Mouse (Mus musculus) heart, postnatal 14 days (tissue): Measurements from ENCODE around the gene Tbc1d22a. TPM values are rescaled to one million over a fixed set of nuclear protein-coding genes. Genes with fewer than 3 reads are reported as not detected.
"Not testable (repeated sequence)": the region's sequence is repeated elsewhere in the genome, so short reads cannot be mapped to it uniquely, and the experiment has no call there.

Source experiments
- DNase-seq, 2 experiments: peaks; one replicate each; pipeline ENCODE4 v3.0.0; 2021 to 2022
- intact Hi-C: fragments of 180-260 bp; cut with DNase I; formaldehyde crosslinking; loops from one replicate; pipeline ENCODE4 v1.15.1; 2025
- total RNA-seq, 2 experiments: library from RNA; stranded (reverse); gene quantifications; 2 replicates each; pipeline ENCODE4 v1.2.3; 2021

Tbc1d22a gene
- total RNA-seq, 2 experiments from 2014 or later = 18.6 to 21.1 TPM

DNA sequence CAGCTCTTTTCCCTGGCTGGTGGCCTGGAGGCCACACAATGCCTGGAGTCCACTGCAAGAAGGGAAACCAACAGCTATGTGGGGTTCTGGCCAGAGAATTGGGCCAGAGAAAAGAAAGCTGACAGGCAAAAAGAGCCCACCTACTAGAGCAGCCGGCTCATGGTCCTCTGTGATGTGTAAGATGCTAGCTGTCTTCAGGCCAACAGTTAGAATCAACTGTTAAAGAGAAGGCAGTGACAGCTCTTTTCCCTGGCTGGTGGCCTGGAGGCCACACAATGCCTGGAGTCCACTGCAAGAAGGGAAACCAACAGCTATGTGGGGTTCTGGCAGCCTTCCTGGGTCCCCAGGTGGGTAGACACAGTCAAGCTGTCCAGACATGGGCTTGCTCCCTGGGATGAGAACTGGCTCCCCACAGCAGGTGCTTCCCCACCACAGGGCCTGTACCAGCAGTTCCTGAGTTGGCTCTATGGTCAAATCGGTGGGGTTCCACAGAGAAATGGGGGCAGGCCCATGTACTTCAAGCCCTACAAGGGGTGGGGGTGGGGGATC lies 36.5 kb upstream of the Tbc1d22a start:
- intact Hi-C loops, DNase-seq: not testable (repeated sequence)

DNA sequence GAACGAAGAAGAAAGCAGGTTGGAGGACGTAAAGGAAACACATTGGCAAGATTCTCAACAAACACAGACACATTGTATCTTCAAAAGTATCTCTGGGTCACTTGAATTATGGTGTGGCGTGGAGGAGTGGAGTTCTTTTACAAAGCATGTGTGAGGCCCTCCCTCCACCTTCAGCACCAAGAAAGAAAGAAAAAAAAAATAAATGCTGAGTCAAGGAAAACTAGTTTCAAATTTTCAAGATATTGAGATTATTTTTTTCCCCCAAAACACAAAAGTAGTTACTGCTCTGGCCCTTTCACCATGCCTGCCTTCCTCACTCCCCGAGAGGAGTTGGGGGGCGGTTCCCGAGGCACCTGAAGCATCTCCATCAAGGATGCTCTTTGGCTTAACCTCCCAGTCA lies 35.7 kb upstream of the Tbc1d22a start:
- intact Hi-C loops = no loop called here
- no peak for DNase-seq

DNA sequence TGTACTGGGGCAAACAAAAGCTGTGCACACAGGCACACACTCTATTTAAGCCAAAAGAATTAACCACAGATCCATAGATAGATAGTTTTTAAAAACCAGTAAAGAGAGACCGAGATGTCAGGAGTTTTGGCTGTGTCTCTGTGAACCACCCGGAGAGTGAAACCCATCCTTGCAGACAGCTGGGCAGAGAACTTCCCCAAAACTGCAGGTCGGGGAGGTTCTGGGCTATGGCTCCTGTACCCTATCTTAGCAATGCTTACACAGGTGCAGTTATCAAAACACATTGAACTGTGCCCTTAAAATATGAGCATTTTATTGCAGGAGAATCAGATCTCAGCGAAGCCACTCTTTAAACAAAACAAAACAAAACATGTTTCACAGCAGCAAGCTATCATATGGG lies 33.8 kb upstream of the Tbc1d22a start:
- no peak for DNase-seq
- intact Hi-C loops = no loop called here

DNA sequence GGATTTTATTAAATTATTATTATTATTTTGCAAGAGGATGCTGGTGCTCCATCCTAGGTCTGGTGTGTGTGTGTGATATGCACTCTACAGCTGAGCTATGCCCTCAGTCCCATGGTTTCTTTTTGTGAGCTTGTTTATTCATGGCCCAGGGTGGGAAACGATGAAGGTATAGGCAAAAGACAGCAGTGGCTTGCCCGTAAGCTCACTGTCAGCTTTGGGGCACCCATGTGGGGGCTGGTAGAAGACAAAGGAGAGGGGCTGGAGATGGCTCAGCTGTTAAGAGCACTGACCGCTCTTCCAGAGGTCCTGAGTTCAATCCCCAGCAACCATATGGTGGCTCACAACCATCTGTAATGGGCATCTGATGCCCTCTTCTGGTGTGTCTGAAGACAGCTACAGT lies 32.9 kb upstream of the Tbc1d22a start:
- intact Hi-C loops, DNase-seq: not testable (repeated sequence)

DNA sequence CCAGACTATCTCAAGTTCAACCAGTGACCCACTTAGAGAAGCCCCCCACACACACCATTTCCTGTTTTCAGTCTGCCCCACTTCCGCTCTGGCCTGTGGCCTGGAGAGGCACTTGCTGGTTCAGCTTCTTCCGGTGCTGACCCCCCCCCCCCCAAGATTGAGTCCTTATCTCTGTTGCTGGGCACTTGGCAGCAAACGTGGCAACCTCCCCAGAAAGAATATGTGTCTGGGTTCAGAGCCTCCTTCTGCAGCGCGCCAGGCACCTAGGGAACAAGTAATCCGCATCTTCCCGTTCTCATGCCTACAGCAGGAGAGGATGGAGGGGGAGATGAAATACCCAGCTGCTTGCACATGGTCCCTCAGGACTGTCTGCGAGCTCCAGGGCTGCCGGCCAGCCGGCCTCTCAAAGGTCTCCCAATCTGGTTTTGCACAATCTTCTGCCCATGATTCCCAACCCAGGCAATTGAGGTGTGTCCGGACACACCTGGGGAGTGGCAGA lies 32.3 kb upstream of the Tbc1d22a start:
- intact Hi-C loops = no loop called here
- peak; percentile 57 to 72 for DNase-seq

DNA sequence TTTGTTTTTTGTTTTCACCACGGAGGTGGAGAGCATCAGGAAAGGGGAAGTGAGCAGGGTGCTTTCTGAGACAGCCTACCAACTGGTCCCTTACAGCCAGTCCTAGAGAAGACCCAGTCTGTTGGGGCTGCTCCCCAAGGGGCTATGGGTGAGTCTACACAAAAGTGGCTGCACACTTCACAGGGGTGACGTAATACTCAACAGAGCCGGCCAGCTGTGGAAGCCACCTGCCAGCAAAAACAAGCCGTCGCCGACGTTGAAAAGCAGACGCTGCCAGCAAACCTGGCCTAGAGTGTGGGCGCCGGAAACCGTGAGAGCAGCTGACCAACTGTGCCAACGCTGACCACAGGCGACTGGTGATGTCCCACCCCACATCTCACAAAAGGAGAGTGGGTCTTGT lies 31.6 kb upstream of the Tbc1d22a start:
- intact Hi-C loops = no loop called here
- DNase-seq = peak; percentile 72 to 75

DNA sequence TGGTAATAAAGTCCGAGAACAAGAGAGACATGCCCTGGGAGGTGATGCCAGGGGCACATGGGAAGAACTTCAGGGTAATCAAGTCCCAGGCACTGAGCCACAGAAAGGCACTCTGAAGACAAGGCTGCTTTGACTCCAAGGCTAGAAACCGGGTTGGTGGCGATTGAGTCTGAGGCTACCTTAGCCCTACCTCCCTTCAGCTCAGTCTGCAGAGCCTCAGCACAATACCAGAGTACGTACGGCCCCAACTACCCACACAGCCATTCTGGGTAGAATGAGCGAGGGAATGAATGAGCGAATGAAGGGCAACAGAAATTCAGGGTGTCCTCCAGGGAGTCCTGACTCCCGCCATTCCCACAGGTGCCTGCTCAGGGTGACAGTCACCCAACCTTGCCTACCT lies 30.8 kb upstream of the Tbc1d22a start:
- intact Hi-C loops = no loop called here
- no peak for DNase-seq

DNA sequence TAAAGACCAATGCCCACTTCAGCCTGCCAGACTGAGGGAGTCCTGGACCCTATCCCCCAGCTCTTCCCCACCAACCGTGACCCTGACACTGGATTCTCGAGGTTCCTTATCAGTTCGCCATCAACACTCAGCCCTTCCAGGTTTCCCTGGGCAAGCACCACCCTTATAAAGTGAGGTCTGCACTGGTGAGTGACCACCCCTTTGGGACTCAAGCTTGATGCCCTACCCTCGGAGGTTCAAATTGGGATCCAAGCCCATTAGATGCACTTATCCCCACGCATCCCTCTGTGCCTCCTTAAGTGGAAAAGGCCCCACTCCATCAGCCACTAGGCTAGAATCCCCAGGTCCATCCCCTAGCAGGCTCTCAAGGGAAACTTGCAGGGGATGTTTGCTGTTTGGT lies 30.2 kb upstream of the Tbc1d22a start:
- DNase-seq = no peak
- intact Hi-C loops = no loop called here

DNA sequence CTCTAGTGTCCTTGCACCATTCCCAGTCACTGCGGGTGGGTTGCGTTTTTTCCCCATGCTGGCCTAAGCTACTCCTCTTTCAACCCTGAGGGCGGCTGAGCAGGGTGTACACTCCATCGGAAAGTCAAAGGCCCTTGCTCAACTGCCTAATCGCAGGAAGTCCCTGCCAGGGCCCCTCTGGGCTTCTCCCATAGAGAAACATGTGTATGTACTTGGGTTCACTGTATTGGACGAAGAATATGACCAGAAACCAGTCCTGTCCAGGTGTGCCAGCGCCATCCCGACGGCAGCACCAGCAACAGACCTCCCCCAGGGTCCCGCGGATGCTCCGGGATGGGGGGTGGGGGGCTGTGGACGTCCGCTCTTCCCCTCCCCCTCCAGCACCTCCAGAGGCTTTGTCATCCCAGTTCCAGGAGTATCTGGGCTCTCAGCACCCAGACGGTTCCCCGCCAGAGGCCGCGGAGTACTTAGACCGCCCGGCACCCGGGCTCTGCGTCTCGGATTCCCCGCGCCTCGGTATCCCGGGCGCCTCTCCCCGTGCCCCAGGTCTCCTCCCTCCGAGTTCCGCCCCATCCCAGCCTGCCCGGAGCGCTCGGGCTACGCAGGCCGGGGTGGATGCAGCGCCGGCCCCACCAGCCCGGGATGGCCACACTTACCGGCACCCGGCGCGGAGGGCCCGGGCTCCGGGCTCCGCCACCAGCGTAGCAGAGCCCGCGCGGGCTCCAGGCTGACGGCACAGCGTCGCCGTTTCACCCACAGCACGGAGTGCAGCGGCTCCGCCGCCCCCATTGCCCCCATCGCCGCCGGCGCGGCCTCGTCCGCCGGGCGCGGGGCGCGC lies 29.2 kb upstream of the Tbc1d22a start:
- DNase-seq = peak in 1 of 2 experiments; percentile 65
- intact Hi-C loops = no loop called here

DNA sequence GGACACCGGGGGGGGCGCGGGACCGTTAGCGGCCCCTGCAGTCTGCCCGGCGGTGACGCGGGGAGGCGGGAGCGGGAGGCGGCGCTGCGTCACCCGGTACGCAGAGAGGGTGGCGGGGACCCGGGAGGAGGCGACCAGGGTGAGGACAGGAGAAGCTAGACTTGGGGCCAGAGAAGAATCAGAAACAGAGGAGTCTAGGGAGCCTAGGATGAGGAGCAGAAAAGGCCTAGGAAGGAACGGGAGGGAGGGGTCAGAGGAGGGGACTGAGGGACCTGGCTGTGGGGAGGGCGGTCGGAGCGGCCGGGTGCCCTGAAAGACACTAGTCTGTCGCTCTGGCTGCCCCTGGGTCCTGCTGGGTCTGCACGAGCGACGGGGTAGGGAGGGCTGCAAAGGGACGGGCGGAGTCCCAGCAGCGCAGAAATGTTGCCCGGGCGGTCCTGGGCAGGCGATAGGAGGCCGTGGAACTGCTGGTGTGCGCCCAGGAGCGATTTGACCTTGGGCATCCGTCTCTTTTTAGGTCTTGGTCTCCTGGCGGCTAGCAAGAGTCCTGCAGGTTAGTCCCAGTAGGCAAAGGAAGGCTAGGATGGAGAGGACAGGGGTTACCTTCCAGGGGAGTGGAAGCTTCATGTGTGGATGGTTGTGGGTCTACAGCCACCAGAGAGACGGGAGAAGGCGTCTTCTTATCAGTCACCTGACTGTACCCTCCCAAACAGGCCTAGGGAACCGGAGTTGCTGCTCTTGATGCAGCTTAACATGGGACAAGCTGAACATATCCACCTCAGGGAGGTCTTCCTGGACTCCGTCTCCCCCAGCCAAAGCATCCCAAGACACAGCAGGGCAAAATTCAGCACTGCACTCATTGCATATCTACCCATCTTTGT lies 28.3 kb upstream of the Tbc1d22a start, which contains the start of gene Cerk:
Gene Cerk (minus strand): TSS at position 453 of the 881 bp plus-strand sequence.
- peak; percentile 89 to 90 for DNase-seq
- intact Hi-C loops = loop anchor here (2.0 kb wide), 1 partner anchor 41 kb away; no protein-coding TSS in a partner anchor

DNA sequence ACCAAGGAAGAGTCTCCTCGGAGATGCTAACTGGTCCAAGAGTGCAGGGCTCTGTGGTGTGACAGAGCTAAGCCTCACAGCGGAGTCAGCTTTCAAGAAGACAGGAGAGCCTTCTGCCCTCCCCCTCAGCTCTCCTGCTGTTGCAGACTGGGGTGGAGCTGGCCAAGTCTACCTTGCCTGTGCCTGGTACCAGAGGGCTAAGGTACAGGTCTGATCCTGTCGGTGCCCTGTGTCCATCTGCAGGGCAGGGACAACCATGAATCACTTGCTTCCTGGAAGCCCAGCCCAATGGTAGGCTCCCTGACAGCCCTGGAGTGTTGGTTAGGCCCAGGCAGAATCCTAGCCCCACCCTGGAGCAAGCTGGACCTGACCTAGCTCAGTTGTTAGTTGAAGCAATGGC lies 27.6 kb upstream of the Tbc1d22a start:
- DNase-seq = no peak
- intact Hi-C loops = loop anchor here (2.0 kb wide), 1 partner anchor 40 kb away; no protein-coding TSS in a partner anchor

DNA sequence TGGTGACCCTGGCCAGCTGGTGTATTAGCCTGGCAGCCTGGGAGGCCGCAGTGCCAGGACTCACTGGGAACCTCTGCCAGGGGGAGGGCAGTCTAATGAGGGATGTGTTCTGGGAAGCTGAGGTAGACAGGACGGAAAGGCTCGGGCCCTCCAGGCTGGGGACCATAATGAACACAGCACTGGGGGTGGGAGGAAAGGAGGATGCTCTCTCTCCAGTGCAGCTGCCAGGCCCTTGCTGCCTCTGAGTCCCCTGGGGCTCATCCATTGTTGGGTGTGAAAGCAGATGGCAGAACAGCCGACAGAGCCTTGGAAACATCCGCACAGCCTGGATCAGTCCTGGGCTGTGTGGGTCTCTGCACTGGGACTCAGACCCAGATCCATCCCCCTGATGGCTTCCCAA lies 26.1 kb upstream of the Tbc1d22a start:
- peak; percentile 52 to 59 for DNase-seq
- intact Hi-C loops = loop anchor here (2.0 kb wide), 1 partner anchor 19 kb away; no protein-coding TSS in a partner anchor

DNA sequence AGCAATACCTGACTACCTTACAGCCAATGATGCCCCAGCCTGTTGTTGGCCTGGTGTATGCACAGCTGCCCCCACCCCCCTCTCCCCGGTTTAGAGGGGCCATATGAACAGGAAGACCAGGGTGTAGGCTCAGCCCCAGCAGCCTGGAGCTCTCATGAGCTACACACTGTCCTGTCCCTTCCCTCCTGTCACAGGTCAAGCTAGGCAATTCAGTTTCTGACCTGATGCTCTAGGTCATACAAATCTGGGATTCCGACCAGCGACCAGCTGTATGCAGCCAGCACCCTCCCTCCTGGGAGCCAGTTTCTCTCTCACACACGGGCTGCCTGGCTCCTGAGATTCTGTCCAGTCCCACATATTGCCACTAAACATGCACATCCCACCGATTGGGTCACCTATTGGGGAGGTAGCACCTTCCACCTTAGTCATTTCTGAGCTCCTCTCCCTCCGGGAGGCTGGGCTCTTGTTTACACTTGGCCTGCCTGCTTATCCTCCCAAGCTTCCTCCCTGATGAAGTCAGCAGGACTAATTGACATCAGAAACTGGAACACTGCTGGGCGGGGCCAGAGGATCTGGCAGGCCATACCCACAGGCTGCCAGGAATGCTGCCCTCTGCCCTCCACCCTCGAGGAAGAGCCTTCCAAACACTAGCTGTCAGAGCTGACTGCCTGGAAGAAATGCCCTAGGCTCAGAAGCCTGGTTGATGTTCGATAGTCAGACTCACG lies 25.4 kb upstream of the Tbc1d22a start:
- intact Hi-C loops = loop anchor here (2.0 kb wide), 1 partner anchor 18 kb away; no protein-coding TSS in a partner anchor
- peak; percentile 83 to 87 for DNase-seq

DNA sequence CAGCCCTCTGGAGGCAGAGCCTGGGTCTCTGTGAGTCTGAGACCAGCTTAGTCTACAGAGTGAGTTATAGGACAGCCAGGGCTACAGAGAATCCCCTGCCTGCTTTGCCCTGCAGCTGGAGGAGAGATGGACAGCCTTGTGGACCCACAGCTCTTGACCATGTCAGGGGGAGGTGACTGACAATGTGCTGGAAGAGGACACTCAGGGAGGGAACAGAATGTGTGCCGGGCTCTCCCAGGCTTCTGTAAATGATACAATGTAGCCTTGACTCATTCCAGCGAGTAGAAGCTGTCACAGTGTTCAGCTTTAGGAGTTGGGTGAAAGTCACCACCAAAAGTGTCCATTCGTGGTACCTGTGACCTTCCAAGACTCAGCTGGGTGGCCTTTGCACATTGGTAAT lies 23.9 kb upstream of the Tbc1d22a start:
- no peak for DNase-seq
- intact Hi-C loops = no loop called here

DNA sequence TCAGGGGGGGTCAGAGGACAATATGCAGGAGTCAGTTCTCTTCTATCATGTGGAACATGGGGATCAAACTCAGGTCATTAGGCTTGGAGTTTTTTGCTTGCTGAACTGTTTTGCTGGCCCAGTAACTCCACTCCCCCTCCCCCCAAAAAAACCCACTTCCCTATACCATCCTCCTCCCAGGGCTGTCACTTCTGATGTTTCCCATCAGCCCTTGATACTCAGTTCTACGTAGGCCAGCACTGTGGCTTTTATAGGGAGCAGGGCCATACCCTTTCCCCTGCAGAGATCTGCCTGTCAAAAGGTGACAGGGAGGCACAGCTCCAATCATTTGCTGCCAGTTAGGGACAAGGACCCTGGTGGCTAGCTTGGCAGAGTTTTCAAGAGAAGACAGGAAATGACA lies 22.8 kb upstream of the Tbc1d22a start:
- intact Hi-C loops = no loop called here
- DNase-seq = no peak

DNA sequence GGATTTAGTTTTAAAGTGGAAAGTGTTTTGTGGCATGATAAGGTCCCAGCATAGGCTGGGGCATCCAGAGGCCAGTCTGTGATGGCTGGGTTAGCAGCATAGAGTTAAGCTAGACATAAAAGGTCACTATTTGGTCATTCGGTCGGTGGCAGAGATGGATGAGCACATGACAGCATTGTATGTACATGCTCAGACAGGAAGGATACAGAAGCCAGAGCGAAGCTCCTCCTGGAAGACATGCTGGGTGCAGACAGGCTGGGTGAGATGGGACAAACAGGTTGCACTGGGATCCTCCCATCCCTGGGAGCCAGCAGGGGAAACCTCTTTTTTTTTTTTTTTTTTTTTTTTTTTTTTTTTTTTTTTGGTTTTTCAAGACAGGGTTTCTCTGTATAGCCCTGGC lies 22.3 kb upstream of the Tbc1d22a start:
- DNase-seq = no peak
- intact Hi-C loops = no loop called here

DNA sequence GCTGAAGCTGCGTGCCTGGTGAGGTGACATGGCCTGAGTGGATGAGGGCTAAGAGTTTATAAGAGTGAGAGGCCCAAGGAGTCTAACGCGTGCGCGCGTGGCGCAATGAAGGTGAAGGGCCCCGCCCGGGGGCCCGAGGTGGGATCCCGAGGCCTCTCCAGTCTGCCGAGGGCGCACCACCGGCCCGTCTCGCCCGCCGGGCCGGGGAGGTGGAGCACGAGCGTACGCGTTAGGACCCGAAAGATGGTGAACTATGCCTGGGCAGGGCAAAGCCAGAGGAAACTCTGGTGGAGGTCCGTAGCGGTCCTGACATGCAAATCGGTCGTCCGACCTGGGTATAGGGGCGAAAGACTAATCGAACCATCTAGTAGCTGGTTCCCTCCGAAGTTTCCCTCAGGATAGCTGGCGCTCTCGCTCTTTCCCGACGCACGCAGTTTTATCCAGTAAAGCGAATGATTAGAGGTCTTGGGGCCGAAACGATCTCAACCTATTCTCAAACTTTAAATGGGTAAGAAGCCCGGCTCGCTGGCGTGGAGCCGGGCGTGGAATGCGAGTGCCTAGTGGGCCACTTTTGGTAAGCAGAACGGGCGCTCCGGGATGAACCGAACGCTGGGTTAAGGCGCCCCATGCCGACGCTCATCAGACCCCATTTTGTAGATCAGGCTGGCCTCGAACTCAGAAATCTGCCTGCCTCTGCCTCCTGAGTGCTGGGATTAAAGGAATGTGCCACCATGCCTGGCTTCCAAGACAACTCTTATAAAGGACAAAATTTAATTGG lies 19.4 kb upstream of the Tbc1d22a start:
- intact Hi-C loops = not testable (repeated sequence)
- DNase-seq = peak in 1 of 2 experiments; percentile 57

DNA sequence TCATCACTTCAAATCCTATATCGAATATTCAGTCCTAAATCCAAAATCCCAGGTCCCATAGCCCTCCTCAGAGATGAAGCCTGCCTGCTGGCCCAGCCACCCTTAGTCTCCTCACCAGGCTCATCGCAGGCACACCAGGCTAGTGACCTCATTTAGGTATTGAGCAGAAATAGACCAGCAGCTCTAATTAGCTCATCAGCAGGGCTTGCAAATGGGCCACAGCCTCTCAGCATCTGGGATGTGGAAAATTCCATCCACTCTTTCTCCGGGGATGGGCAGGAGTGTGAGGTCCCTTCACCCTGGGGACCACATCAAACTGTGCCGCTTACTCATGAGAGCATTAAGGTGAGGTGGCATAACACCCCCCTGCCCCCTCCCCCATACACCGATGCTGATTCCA lies 15.2 kb upstream of the Tbc1d22a start:
- intact Hi-C loops = no loop called here
- DNase-seq = no peak

DNA sequence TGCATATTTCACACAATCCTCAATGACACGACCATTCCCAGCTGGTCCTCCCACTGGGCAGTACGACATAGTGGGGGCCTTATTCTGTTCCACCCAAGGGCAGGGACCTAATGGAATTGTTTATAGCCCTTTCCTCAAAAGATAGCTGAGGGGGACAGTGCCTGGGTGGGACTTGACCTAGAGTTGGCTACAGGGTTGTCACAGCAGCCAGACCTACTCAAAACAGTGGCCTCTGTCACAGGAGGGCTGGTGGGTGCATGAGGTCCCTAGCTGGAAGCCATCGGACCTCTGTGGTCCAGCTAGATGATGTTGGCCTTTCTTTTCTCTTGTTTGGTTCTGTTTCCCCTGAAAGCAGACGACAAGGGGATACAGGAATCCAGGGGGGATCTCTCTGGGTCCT lies 14.8 kb upstream of the Tbc1d22a start:
- intact Hi-C loops = no loop called here
- DNase-seq = no peak
